Mouse (Mus musculus): ENCODE data around the gene Hoxd3.

GRCm38 (mm10) chr2:74714156-74714789 is 2.5 kb downstream of the Hoxd3 start:
- no peak for TF ChIP-seq CTCF (IDR thresholded peaks at IDR 0.05; ENCODE audit: low read depth)
- no peak for TF ChIP-seq EP300 (optimal IDR thresholded peaks at IDR 0.05)

All from stomach, postnatal 0 days (tissue).